In the genomic region with DNA sequence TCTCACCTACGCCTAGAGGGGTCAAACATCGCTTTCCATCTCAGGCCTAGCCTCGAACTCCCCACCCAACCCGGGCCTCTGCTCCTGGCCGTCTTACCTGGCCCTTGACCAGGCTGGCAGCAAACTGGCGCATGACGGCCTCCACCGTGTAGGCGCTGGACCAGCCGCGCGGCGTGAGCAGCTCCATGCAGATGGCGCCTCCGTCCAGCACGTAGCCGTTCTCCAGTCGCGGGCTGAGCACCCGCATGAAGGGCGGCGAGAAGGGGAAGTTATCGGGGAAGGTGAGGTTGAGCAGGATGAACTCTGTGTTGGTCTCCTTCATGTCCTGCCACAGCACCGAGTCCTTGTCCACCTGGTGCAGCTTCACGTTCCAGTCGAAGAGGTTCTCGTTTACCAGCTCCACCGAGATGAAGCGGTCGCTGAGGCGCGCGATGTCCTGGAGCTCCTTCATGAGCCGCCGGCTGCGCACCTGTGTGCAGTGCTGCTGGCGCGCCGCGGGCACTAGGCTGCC, we compare ENCODE assay signal across 8 mouse cellular contexts. TPM values are rescaled to one million over a fixed set of nuclear protein-coding genes. Genes with fewer than 3 reads are reported as not detected.
A peak's percentile ranks its signal among the peaks of the same experiment; 100 is the strongest.
DNase-seq lines count a peak whose midpoint lies in the region; ATAC-seq and TF ChIP-seq lines count a peak whose summit lies in the region.

No protein-coding gene starts in this region.

- no peak for TF ChIP-seq CTCF in thymus, adult 2 months (IDR thresholded peaks at IDR 0.05; ENCODE audit: borderline replicate concordance, control insufficient read depth, extremely low read depth, insufficient read depth, low read length, poor library complexity)
- no peak for TF ChIP-seq CTCF in cerebellum, adult 2 months (IDR thresholded peaks at IDR 0.05; ENCODE audit: borderline replicate concordance, insufficient read depth, low read depth, low read length)
- no peak for TF ChIP-seq CTCF in forebrain, postnatal 0 days (IDR thresholded peaks at IDR 0.05; ENCODE audit: low read depth)
- no peak for TF ChIP-seq CTCF in liver, embryonic 14.5 days (IDR thresholded peaks at IDR 0.05; ENCODE audit: low read depth)

- H3K36me3 ChIP-seq in thymus, adult 2 months (ENCODE audit: control insufficient read depth, insufficient read depth, low read length) = no peaks in the 10 kb centered on the region
- H3K36me3 ChIP-seq in forebrain, postnatal 0 days (ENCODE audit: insufficient read depth) = peaks cover under 1% of the 10 kb centered on the region; the same call in 1 of the 2 replicates
- H3K36me3 ChIP-seq in liver, embryonic 14.5 days (replicated peaks; ENCODE audit: control insufficient read depth, insufficient read depth, low read depth) = no peaks in the 10 kb centered on the region

- peak overlapping the region; percentile 9 for H3K4me3 ChIP-seq in thymus, adult 2 months (ENCODE audit: control insufficient read depth, insufficient read depth, low read length)
- H3K4me3 ChIP-seq in cerebellum, adult 2 months (replicated peaks; ENCODE audit: insufficient read depth, low read depth, low read length) = peak overlapping the region; percentile 91
- peak overlapping the region; percentile 82 for H3K4me3 ChIP-seq in forebrain, postnatal 0 days (ENCODE audit: low read depth, low read length)
- H3K4me3 ChIP-seq in liver, embryonic 14.5 days (ENCODE audit: insufficient read depth in 1 of 2, low read depth in 2 of 2, low read length in 2 of 2) = peak overlapping the region; percentile 35 to 50; a peak in 1 of 4 replicates

- H3K4me1 ChIP-seq in thymus, adult 2 months (replicated peaks; ENCODE audit: control insufficient read depth, insufficient read depth, low read length) = peaks cover 10% of the 10 kb centered on the region; the same call in 1 of the 2 replicates
- peaks cover 2% of the 10 kb centered on the region; the same call in 1 of the 2 replicates for H3K4me1 ChIP-seq in cerebellum, adult 2 months (ENCODE audit: control insufficient read depth, insufficient read depth, low read length)
- H3K4me1 ChIP-seq in forebrain, postnatal 0 days (ENCODE audit: insufficient read depth) = peaks cover 16% of the 10 kb centered on the region
- no peaks in the 10 kb centered on the region for H3K4me1 ChIP-seq in liver, embryonic 14.5 days (replicated peaks; ENCODE audit: control insufficient read depth in 2 of 2, insufficient read depth in 2 of 2, low read length in 1 of 2)

- peaks cover 9% of the 10 kb centered on the region; the same call in 1 of the 2 replicates for H3K27me3 ChIP-seq in thymus, adult 2 months (ENCODE audit: control insufficient read depth, insufficient read depth, low read length)
- no peaks in the 10 kb centered on the region for H3K27me3 ChIP-seq in cerebellum, adult 2 months (ENCODE audit: control insufficient read depth, insufficient read depth, low read length)
- H3K27me3 ChIP-seq in forebrain, postnatal 0 days (ENCODE audit: insufficient read depth, low read length) = no peaks in the 10 kb centered on the region
- H3K27me3 ChIP-seq in liver, embryonic 14.5 days (ENCODE audit: control insufficient read depth, insufficient read depth, low read length) = peaks cover 41% of the 10 kb centered on the region

- no peak for TF ChIP-seq POLR2A in thymus, adult 2 months (IDR thresholded peaks at IDR 0.05; ENCODE audit: control insufficient read depth, extremely low read depth, insufficient read depth, low read length, poor library complexity)
- TF ChIP-seq POLR2A in cerebellum, adult 2 months (IDR thresholded peaks at IDR 0.05; ENCODE audit: borderline replicate concordance, insufficient read depth, low read length) = peak; percentile 39; the same call in 1 of the 2 replicates

- ATAC-seq in forebrain, postnatal 0 days = no peak; the same call in 1 of the 2 replicates
- ATAC-seq in liver, embryonic 14.5 days (ENCODE audit: insufficient read depth) = no peak

- H3K4me2 ChIP-seq in forebrain, postnatal 0 days (ENCODE audit: low read depth) = peak overlapping the region; percentile 90
- peak overlapping the region; percentile 59 for H3K4me2 ChIP-seq in liver, embryonic 14.5 days (ENCODE audit: low read depth)

- DNase-seq in thymus, adult 2 months = no peak
- DNase-seq in thymus, adult 18-20 months = no peak
- peak; percentile 84 to 86 for DNase-seq in cerebellum, adult 2 months
- peak; percentile 54 for DNase-seq in forebrain, postnatal 0 days
- DNase-seq in kidney, adult 18-20 months = peak; percentile 29
- no peak for DNase-seq in liver, embryonic 14.5 days (ENCODE audit: low read depth in 3 of 3, low spot score in 3 of 3)
- peak; percentile 21 for DNase-seq in retina, postnatal 7 days (ENCODE audit: low read depth, low spot score)
- no peak for DNase-seq in c-Kit-positive CD71-positive TER-119-positive erythroid progenitor cells, embryonic 14.5 days (ENCODE audit: low spot score)

- no peaks in the 10 kb centered on the region for H3K9me3 ChIP-seq in forebrain, postnatal 0 days (ENCODE audit: low read length)
- H3K9me3 ChIP-seq in liver, embryonic 14.5 days (ENCODE audit: control insufficient read depth, low read length) = no peaks in the 10 kb centered on the region

- H3K27ac ChIP-seq in thymus, adult 2 months (ENCODE audit: control insufficient read depth, insufficient read depth, low read length) = no peak overlapping the region
- H3K27ac ChIP-seq in cerebellum, adult 2 months (ENCODE audit: insufficient read depth, low read length) = peak overlapping the region; percentile 78
- H3K27ac ChIP-seq in forebrain, postnatal 0 days (ENCODE audit: low read depth, low read length) = peak overlapping the region; percentile 94
- no peak overlapping the region for H3K27ac ChIP-seq in liver, embryonic 14.5 days

- TF ChIP-seq EP300 in liver, embryonic 14.5 days (IDR thresholded peaks at IDR 0.05; ENCODE audit: low read depth) = no peak

- WGBS in thymus, adult 2 months = 4% methylated on average over 40 of the region's 40 CpGs
- under 1% methylated on average over 40 of the region's 40 CpGs for WGBS in cerebellum, adult 2 months
- WGBS in forebrain, postnatal 0 days = under 1% methylated on average over 38 of the region's 40 CpGs
- under 1% methylated on average over 39 of the region's 40 CpGs for WGBS in liver, embryonic 14.5 days (ENCODE audit: insufficient replicate concordance)

- H3K9ac ChIP-seq in forebrain, postnatal 0 days = peak overlapping the region; percentile 96
- H3K9ac ChIP-seq in liver, embryonic 14.5 days (replicated peaks) = no peak overlapping the region

RNA-seq across cellular contexts. Expression of a gene that starts 1.2 kb away (rescaled TPM):
- polyA plus RNA-seq in thymus, adult 2 months (2012; rRNA removed) = 2.7 and 4.5 TPM in 2 replicates
- polyA plus RNA-seq in cerebellum, adult 2 months (2012; rRNA removed) = 102 and 105 TPM in 2 replicates
- total RNA-seq in forebrain, postnatal 0 days (2014; rRNA removed) = 120 and 129 TPM in 2 replicates
- polyA plus RNA-seq in forebrain, postnatal 0 days (2015; fragmentation: Nextera tagmentation; extraction: Ambion mirVana) = 22.2 and 25.6 TPM in 2 replicates
- polyA plus RNA-seq in liver, embryonic 14.5 days (2012; rRNA removed) = 0.22 and 0.36 TPM in 2 replicates
- polyA plus RNA-seq in liver, embryonic 14.5 days (2014; fragmentation: Nextera tagmentation; extraction: Ambion mirVana) = 0.08 and 0.15 TPM in 2 replicates

Comparison
In these comparisons a context has a peak if more than half of its experiments do, and no peak if none do; other contexts are left out.
1. DNase-seq: peak in cerebellum, adult 2 months (2 of 2), forebrain, postnatal 0 days (single experiment), kidney, adult 18-20 months (single experiment) and retina, postnatal 7 days (single experiment); none in thymus, adult 2 months (single experiment), thymus, adult 18-20 months (0 of 2), liver, embryonic 14.5 days (0 of 3) and c-Kit-positive CD71-positive TER-119-positive erythroid progenitor cells, embryonic 14.5 days (single experiment).
2. H3K27ac ChIP-seq: peak in cerebellum, adult 2 months (single experiment) and forebrain, postnatal 0 days (single experiment); none in thymus, adult 2 months (single experiment) and liver, embryonic 14.5 days (single experiment).
3. H3K4me3 ChIP-seq: peak in every context shown above with its lines; median percentile 91 in cerebellum, adult 2 months; 82 in forebrain, postnatal 0 days; 42 in liver, embryonic 14.5 days; 9 in thymus, adult 2 months.